Mouse (Mus musculus) limb, embryonic 11.5 days (tissue): ENCODE results near the gene Olfr178. TPM values are rescaled to one million over a fixed set of nuclear protein-coding genes. Genes with fewer than 3 reads are reported as not detected.

Experiments used
- ATAC-seq: fragments of 200-750 bp; cut with Nextera tagmentation; 2 replicates; pipeline ENCODE4 v1.8.0; 2017; ENCODE audit warnings: low read depth; ENCODE audit not compliant: insufficient number of reproducible peaks, low FRiP score, low TSS enrichment
- DNase-seq: peaks from one replicate; pipeline ENCODE4 v3.0.0-alpha.2; 2015; ENCODE audit warnings: low spot score
- H3K27ac ChIP-seq: fragments of 300-500 bp; sonication (generic); replicated peaks from 2 replicates; pipeline ENCODE4 v1.5.1; 2014; ENCODE audit warnings: low read depth, mild to moderate bottlenecking, low read length
- H3K27me3 ChIP-seq: fragments of 300-500 bp; sonication (generic); 2 replicates; pipeline ENCODE4 v1.6.1; 2014; ENCODE audit warnings: mild to moderate bottlenecking, low read length, mixed read lengths; ENCODE audit not compliant: control insufficient read depth, insufficient read depth
- H3K36me3 ChIP-seq: fragments of 300-500 bp; sonication (generic); 2 replicates; pipeline ENCODE4 v1.6.1; 2014; ENCODE audit warnings: mild to moderate bottlenecking, low read length, moderate library complexity, mixed read lengths; ENCODE audit not compliant: control insufficient read depth, insufficient read depth
- H3K4me1 ChIP-seq: fragments of 300-500 bp; sonication (generic); 2 replicates; pipeline ENCODE4 v1.6.1; 2014; ENCODE audit warnings: low read length, mixed read lengths; ENCODE audit not compliant: control insufficient read depth, insufficient read depth
- H3K4me2 ChIP-seq: fragments of 300-500 bp; sonication (generic); 2 replicates; pipeline ENCODE4 v1.6.1; 2014; ENCODE audit warnings: low read depth, mild to moderate bottlenecking, moderate library complexity; ENCODE audit not compliant: severe bottlenecking
- H3K4me3 ChIP-seq: fragments of 300-500 bp; sonication (generic); 2 replicates; pipeline ENCODE4 v1.5.1; 2014; ENCODE audit warnings: low read depth, low read length
- H3K9ac ChIP-seq: fragments of 300-500 bp; sonication (generic); 2 replicates; pipeline ENCODE4 v1.6.1; 2014; ENCODE audit warnings: mild to moderate bottlenecking, low read length
- H3K9me3 ChIP-seq: fragments of 300-500 bp; sonication (generic); 2 replicates; pipeline ENCODE4 v1.6.1; 2016; ENCODE audit warnings: low read length; ENCODE audit not compliant: control insufficient read depth
- WGBS: fragments of 180-500 bp; shearing (Covaris S2); extraction: QIAGEN DNeasy Blood & Tissue Kit; methylation state at CpG from one replicate; pipeline ENCODE4 v1.1.7; 2014; 5-methylcytosine and 5-hydroxymethylcytosine counted together
- polyA plus RNA-seq: library from polyadenylated mRNA; unstranded; fragments of >200 nt; fragmentation: Nextera tagmentation; extraction: Ambion mirVana; gene quantifications from 2 replicates; pipeline ENCODE4 v1.2.1, GENCODE M21; 2014

The Olfr178 gene
- not detected in 2 replicates for polyA plus RNA-seq

GRCm38 (mm10) chr16:58891963-58892362, at the start of gene Olfr178:
Gene Olfr178, minus strand, starts transcription at chr16:58892063.
- Histone ChIP-seq H3K4me1 (no peaks in the 10 kb centered on the region), H3K27me3 (no peaks in the 10 kb centered on the region), H3K4me2 (no peak within 1 kb of the TSS), H3K36me3 (no peaks in the 10 kb centered on the region), H3K27ac (no peak within 1 kb of the TSS), H3K9ac (no peak within 1 kb of the TSS), H3K9me3 (no peaks in the 10 kb centered on the region), H3K4me3 (no peak within 1 kb of the TSS)
- DNase-seq (no peak), ATAC-seq (no peak)
- 90% methylated on average over 3 of the region's 3 CpGs for WGBS

GRCm38 (mm10) chr16:58929292-58929691, 37.4 kb upstream of the Olfr178 start, which contains the start of gene Olfr180:
Gene Olfr180, minus strand, starts transcription at chr16:58929392.
- ATAC-seq (no peak), DNase-seq (no peak)
- Histone ChIP-seq H3K27me3 (no peaks in the 10 kb centered on the region), H3K4me3 (no peak within 1 kb of the TSS), H3K9ac (no peak within 1 kb of the TSS), H3K36me3 (no peaks in the 10 kb centered on the region), H3K27ac (no peak within 1 kb of the TSS), H3K4me2 (no peak within 1 kb of the TSS), H3K9me3 (no peaks in the 10 kb centered on the region), H3K4me1 (no peaks in the 10 kb centered on the region)
- 84% methylated on average over 4 of the region's 4 CpGs for WGBS

- DNase-seq (no peak), ATAC-seq (no peak)
- Histone ChIP-seq H3K4me2 (no peak within 1 kb of the TSS), H3K36me3 (no peaks in the 10 kb centered on the region), H3K4me1 (no peaks in the 10 kb centered on the region), H3K4me3 (no peak within 1 kb of the TSS), H3K27ac (no peak within 1 kb of the TSS), H3K27me3 (no peaks in the 10 kb centered on the region), H3K9me3 (no peaks in the 10 kb centered on the region), H3K9ac (no peak within 1 kb of the TSS)
- 70% methylated on average over 1 of the region's 1 CpGs for WGBS
Observed at GRCm38 (mm10) chr16:58928655-58929054, 36.8 kb upstream of the Olfr178 start, which contains the start of gene Olfr181. Gene Olfr181, minus strand, starts transcription at chr16:58928755.

- no peak overlapping the region for H3K4me2 ChIP-seq
- WGBS: 94% methylated on average over 2 of the region's 2 CpGs
- H3K36me3 ChIP-seq: no peaks in the 10 kb centered on the region
- no peak overlapping the region for H3K27ac ChIP-seq
- no peaks in the 10 kb centered on the region for H3K4me1 ChIP-seq
- H3K4me3 ChIP-seq: no peak overlapping the region
- no peak for ATAC-seq
- no peaks in the 10 kb centered on the region for H3K27me3 ChIP-seq
- no peaks in the 10 kb centered on the region for H3K9me3 ChIP-seq
- DNase-seq: no peak
- no peak overlapping the region for H3K9ac ChIP-seq
Observed at GRCm38 (mm10) chr16:58884416-58884815, 7.4 kb downstream of the Olfr178 start.

- ATAC-seq (no peak), DNase-seq (no peak)
- no peaks in the 10 kb centered on the region for H3K36me3 ChIP-seq
- 71% methylated on average over 1 of the region's 1 CpGs for WGBS
- H3K27me3 ChIP-seq: no peaks in the 10 kb centered on the region
- no peak within 1 kb of the TSS for H3K4me3 ChIP-seq
- H3K4me1 ChIP-seq: no peaks in the 10 kb centered on the region
- no peak within 1 kb of the TSS for H3K9ac ChIP-seq
- no peak within 1 kb of the TSS for H3K4me2 ChIP-seq
- H3K9me3 ChIP-seq: no peaks in the 10 kb centered on the region
- no peak within 1 kb of the TSS for H3K27ac ChIP-seq
Observed at GRCm38 (mm10) chr16:58874668-58875067, 17.2 kb downstream of the Olfr178 start, which contains the start of gene Olfr177. Gene Olfr177, minus strand, starts transcription at chr16:58874768.

- 81% methylated on average over 1 of the region's 1 CpGs for WGBS
Observed at GRCm38 (mm10) chr16:58861479-58861878, 30.4 kb downstream of the Olfr178 start.

GRCm38 (mm10) chr16:58860032-58860737, 31.7 kb downstream of the Olfr178 start:
- ATAC-seq (no peak), DNase-seq (no peak)
- H3K4me2 ChIP-seq: no peak overlapping the region
- H3K9ac ChIP-seq: no peak overlapping the region
- no peaks in the 10 kb centered on the region for H3K27me3 ChIP-seq
- no peak overlapping the region for H3K4me3 ChIP-seq
- H3K27ac ChIP-seq: no peak overlapping the region
- no peaks in the 10 kb centered on the region for H3K36me3 ChIP-seq
- no peaks in the 10 kb centered on the region for H3K4me1 ChIP-seq
- WGBS: 97% methylated on average over 2 of the region's 2 CpGs
- no peaks in the 10 kb centered on the region for H3K9me3 ChIP-seq

More at GRCm38 (mm10) chr16:58861479-58861878, 30.4 kb downstream of the Olfr178 start:
- Histone ChIP-seq H3K9ac (no peak overlapping the region), H3K27ac (no peak overlapping the region), H3K4me2 (no peak overlapping the region), H3K4me1 (no peaks in the 10 kb centered on the region), H3K27me3 (no peaks in the 10 kb centered on the region), H3K36me3 (no peaks in the 10 kb centered on the region), H3K4me3 (no peak overlapping the region), H3K9me3 (no peaks in the 10 kb centered on the region)
- DNase-seq (no peak), ATAC-seq (no peak)
